Mouse (Mus musculus) lung, postnatal 10 days (tissue): Measurements from ENCODE around the gene Mpp3.

Source experiments
- DNase-seq: peaks from one replicate; pipeline ENCODE4 v3.0.0; 2021

Gene Mpp3

GRCm38 (mm10) chr11:101974923-101975322 lies 53.3 kb downstream of the Mpp3 start:
- peak; percentile 53 for DNase-seq

GRCm38 (mm10) chr11:101974181-101974580 lies 54.1 kb downstream of the Mpp3 start:
- no peak for DNase-seq

GRCm38 (mm10) chr11:101973496-101973895 lies 54.8 kb downstream of the Mpp3 start:
- no peak for DNase-seq

GRCm38 (mm10) chr11:101972651-101973050 lies 55.6 kb downstream of the Mpp3 start:
- no peak for DNase-seq

- DNase-seq, result no peak
Measured at GRCm38 (mm10) chr11:101972097-101972496, 56.2 kb downstream of the Mpp3 start.

GRCm38 (mm10) chr11:101971410-101971809 lies 56.9 kb downstream of the Mpp3 start:
- peak; percentile 72 for DNase-seq

- no peak for DNase-seq
Measured at GRCm38 (mm10) chr11:101969835-101970234, 58.4 kb downstream of the Mpp3 start.

GRCm38 (mm10) chr11:101968791-101969190 lies 59.5 kb downstream of the Mpp3 start:
- peak; percentile 88 for DNase-seq

- DNase-seq, result no peak
Measured at GRCm38 (mm10) chr11:101968311-101968710, 60.0 kb downstream of the Mpp3 start.

- no peak for DNase-seq
Measured at GRCm38 (mm10) chr11:101966965-101967614, 61.2 kb downstream of the Mpp3 start, which contains the start of gene Sost. Gene Sost, minus strand, starts transcription at chr11:101967015.

- DNase-seq, result no peak
Measured at GRCm38 (mm10) chr11:101965553-101965952, 62.7 kb downstream of the Mpp3 start.

- DNase-seq, result no peak
Measured at GRCm38 (mm10) chr11:101964647-101965046, 63.6 kb downstream of the Mpp3 start.

- DNase-seq, result peak; percentile 44
Measured at GRCm38 (mm10) chr11:101963473-101964291, 64.6 kb downstream of the Mpp3 start.

GRCm38 (mm10) chr11:101963043-101963442 lies 65.2 kb downstream of the Mpp3 start:
- no peak for DNase-seq

- no peak for DNase-seq
Measured at GRCm38 (mm10) chr11:101957476-101957875, 70.8 kb downstream of the Mpp3 start.

GRCm38 (mm10) chr11:101953441-101953840 lies 74.8 kb downstream of the Mpp3 start:
- DNase-seq, result no peak

- peak; percentile 75 for DNase-seq
Measured at GRCm38 (mm10) chr11:101952541-101953341, 75.5 kb downstream of the Mpp3 start.

GRCm38 (mm10) chr11:101950021-101950420 lies 78.2 kb downstream of the Mpp3 start:
- no peak for DNase-seq
